Mouse (Mus musculus) spleen, adult 2 months (tissue): ENCODE measurements at regions not wholly inside any gene's neighbourhood (a gene's known extent, or its start where the extent isn't known, plus 50 kb on each side); places are given as distances from the start of the nearest gene placed in this dataset.

Experiments used
- CTCF ChIP-seq: fragments of 200-500 bp; IDR thresholded peaks from 2 replicates; pipeline ENCODE4 v1.5.1; 2011; ENCODE audit warnings: mild to moderate bottlenecking, inconsistent platforms; ENCODE audit not compliant: insufficient read depth, insufficient read length, insufficient replicate concordance; ENCODE audit errors: extremely low read depth
- POLR2A ChIP-seq: fragments of 200-500 bp; IDR thresholded peaks from 2 replicates; pipeline ENCODE4 v1.6.1; 2011; ENCODE audit warnings: low read depth, low read length, inconsistent platforms

DNA sequence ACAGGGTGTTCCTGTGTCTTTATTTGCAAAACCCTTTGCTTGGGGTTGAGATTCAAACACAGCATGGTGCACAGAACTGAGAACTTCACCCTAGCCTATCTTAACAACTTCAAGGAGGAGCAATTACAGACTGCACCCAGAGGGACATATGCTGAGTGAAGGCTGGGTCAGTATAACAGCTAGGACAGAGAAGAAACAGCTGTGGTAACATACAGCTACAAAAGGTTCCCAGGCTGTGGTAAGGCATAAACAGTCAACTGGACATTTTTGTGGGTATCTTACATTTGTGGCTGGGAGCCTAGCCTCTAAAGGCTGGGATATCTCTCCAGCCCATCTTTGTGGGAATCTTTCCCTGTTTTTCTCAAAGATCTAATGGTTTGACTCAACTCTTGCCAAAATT is 154.5 kb upstream of the Xylt1 start:
- TF ChIP-seq POLR2A (no peak), CTCF (no peak)
